Mouse (Mus musculus) liver, embryonic 11.5 days (tissue): ENCODE measurements around the gene Adamtsl3. TPM values are rescaled to one million over a fixed set of nuclear protein-coding genes. Genes with fewer than 3 reads are reported as not detected.

Experiments
- ATAC-seq: fragments of 200-750 bp; cut with Nextera tagmentation; replicated peaks from 2 replicates; pipeline ENCODE4 v1.8.0; 2017; ENCODE audit warnings: moderate number of reproducible peaks, mild to moderate bottlenecking, moderate TSS enrichment, moderate library complexity; ENCODE audit not compliant: low FRiP score
- DNase-seq: peaks from one replicate; pipeline ENCODE4 v3.0.0-alpha.2; 2017; ENCODE audit warnings: low spot score
- H3K27ac ChIP-seq: fragments of 300-500 bp; sonication (generic); 2 replicates; pipeline ENCODE4 v1.5.1; 2014; ENCODE audit warnings: mild to moderate bottlenecking, low read depth, low read length, control low read depth
- H3K27me3 ChIP-seq: fragments of 300-500 bp; sonication (generic); replicated peaks from 2 replicates; pipeline ENCODE4 v1.6.1; 2014; ENCODE audit warnings: low read length, mixed read lengths; ENCODE audit not compliant: control insufficient read depth, insufficient read depth
- H3K36me3 ChIP-seq: fragments of 300-500 bp; sonication (generic); 2 replicates; pipeline ENCODE4 v1.6.1; 2014; ENCODE audit warnings: mild to moderate bottlenecking, low read length, moderate library complexity, mixed read lengths; ENCODE audit not compliant: control insufficient read depth, insufficient read depth
- H3K4me1 ChIP-seq: fragments of 300-500 bp; sonication (generic); replicated peaks from 2 replicates; pipeline ENCODE4 v1.6.1; 2014; ENCODE audit warnings: low read length, mixed read lengths; ENCODE audit not compliant: control insufficient read depth, insufficient read depth
- H3K4me2 ChIP-seq: fragments of 300-500 bp; sonication (generic); 2 replicates; pipeline ENCODE4 v1.6.1; 2014; ENCODE audit warnings: mild to moderate bottlenecking, control low read depth, moderate library complexity
- H3K4me3 ChIP-seq: fragments of 300-500 bp; sonication (generic); 2 replicates; pipeline ENCODE4 v1.5.1; 2014; ENCODE audit warnings: low read depth, low read length, control low read depth
- H3K9ac ChIP-seq: fragments of 300-500 bp; sonication (generic); 2 replicates; pipeline ENCODE4 v1.6.1; 2014; ENCODE audit warnings: low read depth, low read length, control low read depth
- H3K9me3 ChIP-seq: fragments of 300-500 bp; sonication (generic); 2 replicates; pipeline ENCODE4 v1.6.1; 2016; ENCODE audit warnings: low read length, inconsistent platforms, mixed read lengths; ENCODE audit not compliant: control insufficient read depth
- WGBS: fragments of 180-500 bp; shearing (Covaris S2); extraction: QIAGEN DNeasy Blood & Tissue Kit; methylation state at CpG from one replicate; pipeline ENCODE4 v1.1.7; 2014; 5-methylcytosine and 5-hydroxymethylcytosine counted together
- polyA plus RNA-seq: library from polyadenylated mRNA; unstranded; fragments of >200 nt; fragmentation: Nextera tagmentation; extraction: Ambion mirVana; gene quantifications from 2 replicates; pipeline ENCODE4 v1.2.1, GENCODE M21; 2014

Adamtsl3 gene
- polyA plus RNA-seq, result 0.35 and 0.37 TPM in 2 replicates

GRCm38 (mm10) chr7:82335211-82336121, at the start of gene Adamtsl3:
Adamtsl3 (plus strand) TSS chr7:82335694.
- ATAC-seq (peak; percentile 39; the same call in 1 of the 2 replicates), DNase-seq (peak; percentile 39)
- Histone ChIP-seq H3K9ac (no peak within 1 kb of the TSS), H3K4me3 (peak within 1 kb of the TSS; percentile 44), H3K27me3 (peaks cover 50% of the 10 kb centered on the region), H3K4me2 (peak within 1 kb of the TSS; percentile 61), H3K27ac (no peak within 1 kb of the TSS), H3K9me3 (no peaks in the 10 kb centered on the region), H3K36me3 (no peaks in the 10 kb centered on the region), H3K4me1 (no peaks in the 10 kb centered on the region)
- WGBS, result 2% methylated on average over 81 of the region's 95 CpGs

DNA sequence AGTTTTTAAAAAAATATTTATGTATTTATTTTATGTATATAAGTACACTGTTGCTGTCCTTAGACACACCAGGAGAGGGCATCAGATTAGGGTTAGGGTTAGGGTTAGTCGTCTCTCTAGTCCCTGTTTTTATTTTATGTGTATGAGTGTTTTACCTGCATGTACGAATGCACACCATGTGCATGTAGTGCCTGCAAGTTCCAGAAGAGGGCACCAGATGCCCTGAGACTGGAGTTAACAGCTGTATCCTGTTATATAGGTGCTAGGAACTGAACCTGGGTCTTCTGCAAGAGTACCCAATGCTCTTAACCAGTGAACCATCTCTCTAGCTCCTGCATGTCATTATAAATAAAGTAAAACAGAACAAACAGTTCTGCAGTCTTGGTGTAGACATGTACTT, 48.3 kb upstream of the Adamtsl3 start:
- 76% methylated on average over 2 of the region's 2 CpGs for WGBS
- no peak for ATAC-seq
- no peak for DNase-seq
- Histone ChIP-seq H3K27me3 (no peaks in the 10 kb centered on the region), H3K36me3 (no peaks in the 10 kb centered on the region), H3K4me3 (no peak overlapping the region), H3K4me2 (no peak overlapping the region), H3K9ac (no peak overlapping the region), H3K4me1 (no peaks in the 10 kb centered on the region), H3K27ac (no peak overlapping the region), H3K9me3 (peaks cover 5% of the 10 kb centered on the region)

DNA sequence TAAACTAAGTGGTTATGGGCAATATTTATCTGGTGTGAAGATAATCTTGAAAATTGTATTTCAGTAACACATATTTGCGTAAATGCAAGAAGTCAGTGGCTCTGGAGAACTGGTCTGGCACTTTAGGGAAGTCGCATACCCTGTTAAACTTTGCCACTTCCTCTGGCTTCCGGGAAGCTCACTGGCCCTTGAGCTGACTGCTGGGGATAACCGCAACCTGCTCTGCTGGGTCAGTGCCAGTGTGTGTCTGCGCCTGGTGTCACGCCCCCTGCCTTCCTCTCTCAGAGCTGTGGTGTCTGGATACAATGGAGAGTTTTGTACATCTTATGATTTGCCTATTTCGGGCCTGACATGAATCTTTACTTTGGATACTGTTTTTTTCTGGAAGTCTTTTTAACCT, 42.1 kb upstream of the Adamtsl3 start:
- Histone ChIP-seq H3K9me3 (no peaks in the 10 kb centered on the region), H3K27ac (no peak overlapping the region), H3K27me3 (no peaks in the 10 kb centered on the region), H3K9ac (no peak overlapping the region), H3K4me3 (no peak overlapping the region), H3K4me2 (no peak overlapping the region), H3K36me3 (no peaks in the 10 kb centered on the region), H3K4me1 (no peaks in the 10 kb centered on the region)
- ATAC-seq (no peak), DNase-seq (no peak)
- WGBS, result 53% methylated on average over 7 of the region's 7 CpGs

DNA sequence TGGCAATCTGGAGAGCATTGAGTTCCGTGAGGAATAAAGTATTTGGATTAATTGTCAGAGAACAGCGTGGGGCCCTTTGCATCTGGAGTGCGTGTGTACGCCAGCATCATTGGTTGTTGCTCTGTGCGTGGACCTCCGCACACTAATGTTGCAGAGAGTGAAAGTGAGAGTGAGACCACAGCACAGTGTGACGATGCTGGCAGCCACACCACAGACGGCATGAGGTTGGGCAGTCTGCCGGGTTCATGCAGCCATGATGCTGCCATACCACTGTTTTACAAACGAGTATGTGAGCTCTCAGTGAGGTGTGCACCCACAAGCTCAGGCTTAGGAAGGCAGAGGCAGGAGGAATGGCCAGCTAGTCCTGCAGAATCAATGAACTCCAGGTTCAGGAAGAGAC, 41.4 kb upstream of the Adamtsl3 start:
- no peak for ATAC-seq
- Histone ChIP-seq H3K4me2 (no peak overlapping the region), H3K4me1 (no peaks in the 10 kb centered on the region), H3K27me3 (no peaks in the 10 kb centered on the region), H3K27ac (no peak overlapping the region), H3K9ac (no peak overlapping the region), H3K36me3 (no peaks in the 10 kb centered on the region), H3K9me3 (no peaks in the 10 kb centered on the region), H3K4me3 (no peak overlapping the region)
- no peak for DNase-seq
- 84% methylated on average over 10 of the region's 10 CpGs for WGBS

- 74% methylated on average over 2 of the region's 2 CpGs for WGBS
- no peak for DNase-seq
Observed at GRCm38 (mm10) chr7:82294611-82295010, 40.9 kb upstream of the Adamtsl3 start.

GRCm38 (mm10) chr7:82308398-82308797, 27.1 kb upstream of the Adamtsl3 start:
- no peak overlapping the region for H3K4me2 ChIP-seq
- H3K4me3 ChIP-seq, result no peak overlapping the region
- ATAC-seq (no peak), DNase-seq (no peak)
- H3K27me3 ChIP-seq, result no peaks in the 10 kb centered on the region
- H3K27ac ChIP-seq, result no peak overlapping the region
- H3K9me3 ChIP-seq, result no peaks in the 10 kb centered on the region
- 75% methylated on average over 4 of the region's 4 CpGs for WGBS
- no peaks in the 10 kb centered on the region for H3K4me1 ChIP-seq
- no peak overlapping the region for H3K9ac ChIP-seq
- no peaks in the 10 kb centered on the region for H3K36me3 ChIP-seq

More at GRCm38 (mm10) chr7:82294611-82295010, 40.9 kb upstream of the Adamtsl3 start:
- H3K9me3 ChIP-seq, result no peaks in the 10 kb centered on the region
- H3K4me3 ChIP-seq, result no peak overlapping the region
- no peaks in the 10 kb centered on the region for H3K36me3 ChIP-seq
- H3K9ac ChIP-seq, result no peak overlapping the region
- H3K27ac ChIP-seq, result no peak overlapping the region
- no peak overlapping the region for H3K4me2 ChIP-seq
- no peaks in the 10 kb centered on the region for H3K4me1 ChIP-seq
- no peak for ATAC-seq
- no peaks in the 10 kb centered on the region for H3K27me3 ChIP-seq

DNA sequence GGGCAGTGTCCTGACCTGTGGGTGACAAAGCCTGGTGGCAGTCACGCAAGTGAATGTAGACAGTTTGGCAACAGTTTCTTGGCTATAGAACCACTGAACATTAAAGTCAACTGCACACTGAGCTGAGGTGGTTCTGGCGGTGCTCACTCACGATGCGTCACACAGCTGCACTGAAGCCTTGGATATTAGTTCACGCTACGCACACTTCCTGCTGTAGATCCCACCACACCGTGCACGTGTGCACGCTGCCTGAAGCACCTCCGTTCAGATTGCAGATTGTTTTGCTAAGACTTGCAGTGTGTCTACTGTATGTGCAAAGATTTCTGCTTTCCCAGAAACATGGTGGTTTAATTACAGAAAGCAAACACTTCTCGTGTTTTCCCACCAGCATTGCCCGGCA, 17.0 kb upstream of the Adamtsl3 start:
- Histone ChIP-seq H3K4me1 (no peaks in the 10 kb centered on the region), H3K4me3 (no peak overlapping the region), H3K36me3 (no peaks in the 10 kb centered on the region), H3K9ac (no peak overlapping the region), H3K27me3 (no peaks in the 10 kb centered on the region), H3K9me3 (no peaks in the 10 kb centered on the region), H3K4me2 (no peak overlapping the region), H3K27ac (no peak overlapping the region)
- WGBS, result 87% methylated on average over 12 of the region's 12 CpGs
- no peak for ATAC-seq
- DNase-seq, result no peak

DNA sequence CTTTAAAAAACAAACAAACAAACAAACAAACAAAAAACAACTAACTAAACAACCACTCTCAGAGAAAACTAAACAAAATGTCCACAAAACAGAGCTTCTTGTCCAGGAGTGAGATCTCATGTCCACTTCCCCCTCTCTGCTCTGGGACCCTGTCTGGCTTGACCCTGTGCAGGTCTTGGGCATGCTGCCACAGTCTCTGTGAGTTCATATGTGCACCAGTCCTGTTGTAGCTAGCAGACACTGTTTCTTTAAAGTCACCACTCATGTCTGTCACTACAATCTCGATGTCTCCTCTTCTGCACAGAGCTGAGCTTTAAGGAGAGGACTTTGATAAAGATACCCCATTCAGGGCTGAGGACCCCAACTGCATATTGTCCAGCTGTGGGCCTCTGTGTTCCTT, 8.9 kb upstream of the Adamtsl3 start:
- Histone ChIP-seq H3K9me3 (no peaks in the 10 kb centered on the region), H3K9ac (no peak overlapping the region), H3K36me3 (no peaks in the 10 kb centered on the region), H3K27me3 (no peaks in the 10 kb centered on the region), H3K27ac (no peak overlapping the region), H3K4me2 (no peak overlapping the region), H3K4me1 (no peaks in the 10 kb centered on the region), H3K4me3 (no peak overlapping the region)
- no peak for DNase-seq
- no peak for ATAC-seq
- 43% methylated on average over 1 of the region's 1 CpGs for WGBS

DNA sequence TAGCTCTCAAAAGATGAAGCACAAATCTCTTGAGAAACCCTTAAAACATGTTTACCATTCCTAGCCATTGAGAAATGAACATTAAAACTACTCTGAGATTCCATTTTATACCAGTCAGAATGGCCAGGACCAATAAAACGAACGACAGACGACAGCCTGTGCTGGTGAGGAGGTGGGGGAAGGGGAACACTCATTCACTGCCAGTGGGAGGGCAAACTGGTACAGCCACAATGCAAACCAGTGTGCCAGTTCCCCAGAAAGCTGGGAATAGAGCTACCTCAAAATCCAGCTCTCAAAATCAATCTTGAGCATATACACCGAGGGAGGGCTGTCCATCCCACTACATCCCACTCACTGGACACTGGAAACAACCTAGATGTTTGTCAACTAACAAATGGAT, 8.3 kb upstream of the Adamtsl3 start:
- H3K4me3 ChIP-seq, result no peak overlapping the region
- no peak overlapping the region for H3K9ac ChIP-seq
- WGBS, result 62% methylated on average over 4 of the region's 4 CpGs
- no peaks in the 10 kb centered on the region for H3K27me3 ChIP-seq
- ATAC-seq (no peak), DNase-seq (no peak)
- H3K27ac ChIP-seq, result no peak overlapping the region
- no peak overlapping the region for H3K4me2 ChIP-seq
- no peaks in the 10 kb centered on the region for H3K9me3 ChIP-seq
- no peaks in the 10 kb centered on the region for H3K36me3 ChIP-seq
- H3K4me1 ChIP-seq, result no peaks in the 10 kb centered on the region
